Mouse (Mus musculus) CD4-positive, CD25-positive, alpha-beta regulatory T cell, adult 4 months (primary cell): ENCODE measurements around the gene Stard3. TPM values are rescaled to one million over a fixed set of nuclear protein-coding genes. Genes with fewer than 3 reads are reported as not detected.

Experiments used
- ATAC-seq: one replicate; pipeline ENCODE4 v1.8.0; 2017
- polyA plus RNA-seq, 2 experiments: library from polyadenylated mRNA; unstranded; fragments of 100-300 nt; shearing (Covaris generic); gene quantifications; one replicate each; pipeline ENCODE4 v1.2.1; 2017

The Stard3 gene
- polyA plus RNA-seq, 2 experiments from 2014 or later: 41.2 to 63.9 TPM

DNA sequence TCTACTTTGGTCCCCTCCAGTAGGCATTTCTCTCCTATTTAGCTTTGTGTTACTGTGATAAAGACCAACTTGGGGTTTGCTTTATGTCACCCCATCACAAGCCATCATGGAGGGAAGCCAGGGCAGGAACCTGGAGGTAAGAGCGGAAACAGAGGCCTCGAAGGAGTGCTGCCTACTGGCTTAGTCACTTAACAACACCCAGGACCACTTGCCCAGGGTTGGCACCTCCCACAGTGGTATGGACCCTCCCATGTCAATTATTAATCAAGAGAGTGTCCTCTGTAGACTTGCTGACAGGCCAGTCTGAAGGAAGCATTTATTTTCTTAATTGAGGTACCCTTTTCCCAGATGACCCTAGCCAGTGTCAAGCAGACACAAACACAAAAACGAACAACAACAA lies 42.6 kb downstream of the Stard3 start:
- ATAC-seq: no peak

DNA sequence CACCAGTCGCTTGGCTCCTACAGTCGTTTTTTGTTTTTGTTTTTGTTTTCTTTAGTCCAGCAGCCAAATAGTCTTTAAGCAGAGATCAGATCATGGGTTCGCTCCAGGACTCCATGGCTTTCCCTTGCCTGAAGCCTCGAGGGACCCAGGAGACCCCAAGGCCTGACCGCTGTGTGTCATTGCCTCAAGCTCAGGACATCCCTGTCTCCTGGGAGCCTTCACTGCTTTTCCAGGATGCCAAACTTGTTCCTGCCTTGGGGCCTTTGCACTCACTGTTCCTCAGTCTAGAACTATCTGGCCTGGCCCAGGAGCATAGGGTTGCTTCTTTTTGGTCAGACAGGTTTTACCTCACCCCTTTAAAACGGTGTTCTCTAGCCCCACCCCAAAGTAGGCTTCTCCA lies 48.5 kb downstream of the Stard3 start:
- ATAC-seq: no peak

- no peak for ATAC-seq
Observed at GRCm38 (mm10) chr11:98408872-98409271, 50.7 kb downstream of the Stard3 start.

GRCm38 (mm10) chr11:98409341-98409822 lies 51.2 kb downstream of the Stard3 start:
- ATAC-seq: no peak

DNA sequence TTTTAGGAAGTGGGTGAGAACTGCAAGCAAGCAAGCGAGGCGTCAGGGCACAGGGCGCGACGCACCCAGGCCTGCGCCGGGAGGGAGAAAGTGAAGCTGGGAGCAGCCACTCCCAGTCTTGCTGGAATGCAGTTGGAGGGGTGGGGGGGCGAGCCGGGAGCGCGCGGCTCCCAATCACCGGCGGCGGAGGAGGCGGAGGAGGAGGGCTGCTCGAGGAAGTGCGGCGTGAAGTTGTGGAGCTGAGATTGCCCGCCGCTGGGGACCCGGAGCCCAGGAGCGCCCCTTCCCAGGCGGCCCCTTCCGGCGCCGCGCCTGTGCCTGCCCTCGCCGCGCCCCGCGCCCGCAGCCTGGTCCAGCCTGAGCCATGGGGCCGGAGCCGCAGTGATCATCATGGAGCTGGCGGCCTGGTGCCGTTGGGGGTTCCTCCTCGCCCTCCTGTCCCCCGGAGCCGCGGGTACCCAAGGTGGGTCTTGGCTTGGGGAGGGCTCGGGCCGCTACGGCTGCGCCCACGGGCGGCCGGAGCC lies 54.2 kb downstream of the Stard3 start, which contains the start of gene Erbb2:
Erbb2 (plus strand) TSS at position 198 of the 524 bp plus-strand sequence.
- ATAC-seq: no peak

DNA sequence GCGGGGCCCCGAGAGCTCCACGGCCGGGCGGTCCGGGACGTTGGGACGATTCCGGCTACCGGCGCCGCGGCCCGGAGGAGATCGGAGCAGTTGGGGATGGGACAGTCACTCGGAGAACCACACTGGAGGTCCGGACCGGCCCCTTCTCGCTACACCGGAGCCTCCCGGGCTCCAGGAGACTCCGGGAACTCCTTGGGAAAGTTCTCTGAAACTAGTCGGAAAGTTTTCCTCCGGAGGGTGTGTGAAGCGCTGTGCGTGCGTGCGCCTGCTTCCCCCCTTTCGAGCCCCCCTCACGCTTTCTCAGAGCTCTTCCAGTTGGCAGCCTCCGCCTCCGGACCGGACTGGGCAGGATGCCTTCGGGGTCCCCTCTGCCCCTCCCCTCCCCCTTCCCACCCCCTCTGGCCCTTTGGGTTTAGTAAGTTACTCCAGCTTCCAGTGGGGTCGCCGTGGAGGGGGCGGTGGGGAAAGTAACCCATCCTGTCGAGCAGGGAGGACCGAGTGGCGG lies 54.7 kb downstream of the Stard3 start:
- ATAC-seq: no peak

DNA sequence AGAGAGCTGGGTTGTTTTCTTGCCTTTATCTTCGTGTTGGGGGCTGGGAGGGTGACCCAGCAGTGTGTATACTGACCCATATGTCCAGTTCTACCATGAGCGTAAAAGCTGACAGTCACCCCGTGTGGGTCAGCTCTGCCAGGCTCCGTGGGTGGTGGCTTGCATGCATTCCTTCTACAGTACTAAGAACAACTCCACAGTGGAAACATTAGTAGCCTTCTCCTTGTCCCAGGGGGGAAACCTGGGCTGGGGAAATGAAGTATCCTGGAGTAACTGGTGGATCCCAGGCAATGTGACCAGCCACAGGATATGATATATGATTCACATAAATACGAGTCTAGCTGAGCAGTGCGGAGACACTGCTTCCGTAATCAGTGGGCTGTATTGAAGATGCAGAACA lies 55.6 kb downstream of the Stard3 start:
- no peak for ATAC-seq

DNA sequence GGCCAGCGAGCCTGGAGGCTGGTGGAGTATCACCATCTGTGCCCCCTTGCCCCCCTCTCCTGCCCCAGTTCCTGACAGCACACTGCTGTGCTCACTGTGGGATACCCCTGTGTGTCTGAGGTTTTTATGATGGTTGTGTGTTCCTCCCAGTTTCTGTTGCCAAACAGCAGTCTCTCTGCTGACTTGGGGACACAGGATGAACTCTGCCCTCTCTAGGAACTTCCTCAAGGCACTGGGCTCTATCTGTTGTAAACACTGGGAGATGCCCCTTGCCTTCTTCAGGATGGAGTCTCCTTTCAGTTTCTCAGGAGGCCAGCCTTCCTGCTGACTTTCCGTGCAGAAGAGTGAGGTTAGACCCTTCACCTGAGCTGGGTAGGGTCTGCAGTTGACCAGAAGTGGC lies 56.0 kb downstream of the Stard3 start:
- no peak for ATAC-seq

GRCm38 (mm10) chr11:98417074-98417473 lies 58.9 kb downstream of the Stard3 start:
- ATAC-seq: no peak

DNA sequence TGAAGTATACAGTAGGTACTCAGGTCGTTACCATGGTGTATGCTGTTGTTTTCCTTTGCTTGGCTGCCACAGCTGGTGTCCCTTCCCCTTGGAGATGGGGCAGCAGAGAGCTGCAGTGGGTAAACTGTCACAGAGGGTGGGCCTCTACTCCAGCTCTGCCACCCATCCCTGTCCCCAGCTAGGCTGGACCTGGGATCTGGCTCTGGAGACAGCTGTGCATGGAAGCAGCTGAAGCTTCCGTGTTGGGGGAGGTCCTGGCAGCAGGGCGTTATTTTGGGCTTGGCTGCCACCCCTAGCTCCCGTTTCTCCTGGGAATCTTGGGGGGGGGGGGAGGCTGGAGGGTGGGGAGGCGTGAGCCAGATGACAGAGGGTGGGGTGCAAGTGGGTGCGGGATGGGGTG lies 60.1 kb downstream of the Stard3 start:
- ATAC-seq: no peak

DNA sequence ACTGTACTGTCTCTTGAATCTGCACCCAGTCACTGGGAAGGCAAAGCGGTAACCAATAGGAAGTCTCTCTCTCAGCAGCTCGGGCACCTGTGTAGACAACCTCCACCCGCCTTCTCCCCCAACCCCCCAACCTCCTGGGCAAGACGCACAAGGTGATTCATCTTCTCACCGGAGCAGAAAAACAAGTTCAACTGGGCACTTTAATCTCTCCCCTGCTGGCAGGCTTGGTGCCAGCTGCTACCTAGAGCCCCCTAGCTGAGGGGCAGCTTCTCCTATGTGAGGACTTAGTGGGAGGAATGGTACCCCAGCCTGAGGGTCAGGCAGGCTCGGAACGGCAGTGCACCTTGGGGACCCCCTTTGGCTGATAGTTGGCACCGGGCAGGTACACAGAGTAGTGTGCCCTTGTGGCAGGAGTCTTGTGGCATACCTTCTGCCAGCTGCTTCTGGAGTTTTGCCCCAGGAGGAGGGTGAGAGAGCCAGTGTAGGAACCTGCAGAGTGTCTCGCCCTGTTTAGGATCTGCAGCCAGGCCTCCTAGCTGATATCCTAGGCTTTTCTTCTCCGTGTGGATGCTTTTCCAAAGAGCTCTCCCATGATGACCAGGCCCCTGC lies 60.9 kb downstream of the Stard3 start:
- ATAC-seq: no peak

DNA sequence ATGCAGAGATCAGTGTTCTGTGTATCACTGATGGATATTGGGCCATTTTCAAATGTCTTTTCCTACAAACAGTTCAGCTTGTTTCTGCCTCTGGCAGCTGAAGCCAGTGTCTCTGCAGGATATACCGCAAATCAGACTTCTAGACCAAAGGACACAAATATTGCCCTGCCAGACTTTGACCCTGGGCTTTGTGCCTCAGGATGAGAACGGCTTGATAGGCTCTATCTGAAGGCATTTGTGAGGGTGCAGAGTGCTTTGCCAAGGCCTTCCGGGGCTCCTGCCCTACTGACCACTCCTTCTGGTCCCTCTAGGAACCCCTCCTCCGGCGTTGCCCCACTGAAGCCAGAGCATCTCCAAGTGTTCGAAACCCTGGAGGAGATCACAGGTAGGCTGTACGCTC lies 68.4 kb downstream of the Stard3 start:
- ATAC-seq: no peak

DNA sequence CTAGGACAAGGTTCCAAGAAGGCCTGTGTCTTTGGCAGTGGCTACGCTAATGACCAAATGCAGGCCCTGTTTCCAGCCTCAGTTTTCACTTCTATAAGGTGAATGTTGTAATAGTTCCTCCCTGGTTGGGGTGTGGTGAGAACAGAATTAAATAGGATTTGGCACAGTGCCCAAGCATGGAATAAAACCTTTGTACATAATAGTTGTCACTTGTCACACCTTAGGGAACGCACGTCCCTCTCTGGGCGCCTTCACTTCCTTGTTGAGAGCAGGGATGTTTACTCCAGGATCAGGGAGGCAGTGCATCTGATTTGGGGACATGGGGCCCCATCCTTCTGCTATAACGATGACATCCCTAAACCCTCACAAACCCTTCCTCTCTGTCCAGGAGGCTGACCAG lies 70.3 kb downstream of the Stard3 start:
- no peak for ATAC-seq

Other genes starting within 250 kb of the Stard3 start
- 1 to 10 TPM; 7.2 TPM for gene Fbxl20, start 208.0 kb upstream of the Stard3 start, polyA plus RNA-seq
- 100 to 1,000 TPM in 1 of 2 experiments, 10 to 100 TPM in 1; 97.7 to 127 TPM for gene Med1, start 165.1 kb upstream of the Stard3 start, polyA plus RNA-seq
- gene Cdk12, start 155.3 kb upstream of the Stard3 start, polyA plus RNA-seq: 10 to 100 TPM; 26.3 to 28.7 TPM
- gene Neurod2, start 28.7 kb upstream of the Stard3 start, polyA plus RNA-seq: not detected
- not detected for gene Ppp1r1b, start 10.0 kb upstream of the Stard3 start, polyA plus RNA-seq
- gene Tcap, start 25.4 kb downstream of the Stard3 start, polyA plus RNA-seq: not detected
- not detected for gene Pnmt, start 28.1 kb downstream of the Stard3 start, polyA plus RNA-seq
- 10 to 100 TPM in 1 of 2 experiments, 1 to 10 TPM in 1; 6.7 to 11.6 TPM for gene Pgap3, start 42.1 kb downstream of the Stard3 start, polyA plus RNA-seq
- under 1 TPM; 0.07 to 0.23 TPM for gene Erbb2, start 54.1 kb downstream of the Stard3 start, polyA plus RNA-seq
- 100 to 1,000 TPM; 150 to 155 TPM for gene Mien1, start 80.6 kb downstream of the Stard3 start, polyA plus RNA-seq
- gene Grb7, start 88.0 kb downstream of the Stard3 start, polyA plus RNA-seq: 1 to 10 TPM; 3.6 to 6.2 TPM
- 10 to 100 TPM; 77.0 to 98.7 TPM for gene Ikzf3, start 187.7 kb downstream of the Stard3 start, polyA plus RNA-seq
- 1 to 10 TPM; 5.0 to 6.0 TPM for gene Zpbp2, start 192.7 kb downstream of the Stard3 start, polyA plus RNA-seq
- 10 to 100 TPM; 25.9 to 53.6 TPM for gene Ormdl3, start 229.0 kb downstream of the Stard3 start, polyA plus RNA-seq
- not detected for gene Lrrc3c, start 239.9 kb downstream of the Stard3 start, polyA plus RNA-seq